Mouse (Mus musculus) fibroblast of lung, adult 2 months (primary cell): ENCODE measurements at regions not wholly inside any gene's neighbourhood (a gene's known extent, or its start where the extent isn't known, plus 50 kb on each side); places are given as distances from the start of the nearest gene placed in this dataset.
"Not testable (repeated sequence)": the region's sequence is repeated elsewhere in the genome, so short reads cannot be mapped to it uniquely, and the experiment has no call there.

Experiments used
- DNase-seq: peaks from one replicate; pipeline ENCODE4 v3.0.0-alpha.2; 2011; ENCODE audit warnings: low read depth

DNA sequence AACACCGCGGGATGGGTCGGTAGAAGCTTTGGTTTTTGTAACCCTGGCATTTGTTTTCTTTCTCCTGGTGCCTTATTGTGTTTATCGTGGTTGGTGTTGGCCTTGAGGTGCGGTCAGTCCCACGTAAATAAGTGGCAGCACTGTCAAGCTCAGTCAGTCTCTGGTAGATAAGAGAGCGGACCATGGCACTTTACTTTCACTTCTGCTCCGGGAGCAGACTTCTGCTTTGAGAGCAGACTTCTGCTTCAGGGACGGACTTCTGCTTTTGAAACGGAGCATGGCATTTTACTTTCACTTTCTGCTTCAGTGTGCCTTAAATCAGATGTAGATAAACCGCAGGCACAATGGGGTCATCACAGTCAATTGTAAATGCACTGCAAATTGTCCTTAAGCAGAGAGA, 54.3 kb upstream of the Ccdc66 start:
- not testable (repeated sequence) for DNase-seq

GRCm38 (mm10) chr14:27561974-27562373, 53.7 kb upstream of the Ccdc66 start:
- DNase-seq: not testable (repeated sequence)

- peak; percentile 18 for DNase-seq
These were observed 52.2 kb upstream of the Ccdc66 start for GRCm38 (mm10) chr14:27560434-27560833.

DNA sequence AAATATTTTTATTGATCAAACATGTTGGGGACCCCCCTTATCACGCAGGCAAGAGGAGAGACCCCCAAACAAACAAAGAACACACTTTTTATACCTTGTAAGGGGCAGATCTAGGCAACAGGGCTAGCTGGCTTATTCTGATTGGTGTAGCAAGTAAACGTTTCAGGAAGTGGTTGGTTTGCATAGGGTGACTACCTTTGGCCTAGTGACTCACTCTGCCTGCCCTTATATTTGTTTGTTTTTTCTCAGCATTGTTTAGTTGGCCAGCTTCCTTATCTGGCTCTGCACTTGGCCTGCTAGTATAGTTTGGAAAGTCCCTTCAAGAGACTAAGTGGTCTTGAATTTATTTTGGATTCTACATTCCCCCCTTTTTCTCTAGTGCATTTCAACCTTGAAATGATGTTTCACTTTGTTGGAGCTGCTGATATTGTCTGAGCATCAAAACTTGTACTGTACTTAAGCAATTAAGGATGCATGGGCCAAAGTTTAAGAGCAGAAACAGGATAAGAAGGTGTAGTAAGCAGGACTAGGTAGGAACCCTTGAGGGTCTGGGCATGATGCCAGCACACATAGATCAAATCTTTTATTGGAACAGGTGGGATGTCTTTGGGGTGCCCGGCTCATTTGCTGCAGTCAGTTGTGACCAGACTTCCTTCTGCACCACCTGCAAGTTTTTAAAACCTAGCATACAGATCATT, 50.7 kb upstream of the Ccdc66 start:
- DNase-seq: no peak
